8 mouse cellular contexts compared by ENCODE assay signal in genomic region chr7:139979011-139979719, GRCm38 (mm10). TPM values are rescaled to one million over a fixed set of nuclear protein-coding genes. Genes with fewer than 3 reads are reported as not detected.
DNase-seq lines count a peak whose midpoint lies in the region; ATAC-seq lines count a peak whose summit lies in the region.

No protein-coding gene starts in this region.

- no peak for DNase-seq in frontal cortex, postnatal 10 days (ENCODE audit: low spot score in 2 of 2)
- peak; percentile 50 for DNase-seq in MN1 (ENCODE audit: low spot score)
- DNase-seq in kidney, postnatal 14 days: peak; percentile 13
- DNase-seq in neural tube, embryonic 11.5 days (ENCODE audit: low spot score): no peak
- DNase-seq in urinary bladder, postnatal 14 days (ENCODE audit: low spot score): no peak

- H3K9ac ChIP-seq in forebrain, embryonic 15.5 days (replicated peaks): peak overlapping the region; percentile 66
- H3K9ac ChIP-seq in neural tube, embryonic 11.5 days (ENCODE audit: low read length): no peak overlapping the region

- H3K4me1 ChIP-seq in forebrain, embryonic 15.5 days: peaks cover 12% of the 10 kb centered on the region
- H3K4me1 ChIP-seq in neural tube, embryonic 11.5 days (ENCODE audit: control insufficient read depth, insufficient read depth, low read length): peaks cover 6% of the 10 kb centered on the region; the same call in 1 of the 2 replicates

- 0 out of 2 replicates have a peak, but pooled peaks cover 3% of the 10 kb centered on the region for H3K27me3 ChIP-seq in forebrain, embryonic 15.5 days
- no peaks in the 10 kb centered on the region for H3K27me3 ChIP-seq in neural tube, embryonic 11.5 days (ENCODE audit: control insufficient read depth, insufficient read depth, low read length)

- no peaks in the 10 kb centered on the region for H3K9me3 ChIP-seq in forebrain, embryonic 15.5 days
- no peaks in the 10 kb centered on the region for H3K9me3 ChIP-seq in neural tube, embryonic 11.5 days (ENCODE audit: control insufficient read depth, low read length)

- H3K27ac ChIP-seq in forebrain, embryonic 15.5 days (replicated peaks): no peak overlapping the region
- no peak overlapping the region for H3K27ac ChIP-seq in neural tube, embryonic 11.5 days (ENCODE audit: low read depth, low read length)

- 40% methylated on average over 13 of the region's 13 CpGs for WGBS in forebrain, embryonic 15.5 days
- WGBS in neural tube, embryonic 11.5 days: 53% methylated on average over 13 of the region's 13 CpGs

- H3K4me2 ChIP-seq in forebrain, embryonic 15.5 days (replicated peaks): peak overlapping the region; percentile 91
- peak overlapping the region; percentile 91 for H3K4me2 ChIP-seq in neural tube, embryonic 11.5 days (ENCODE audit: low read depth)

- no peaks in the 10 kb centered on the region for H3K36me3 ChIP-seq in forebrain, embryonic 15.5 days
- no peaks in the 10 kb centered on the region for H3K36me3 ChIP-seq in neural tube, embryonic 11.5 days (ENCODE audit: control insufficient read depth, insufficient read depth, low read length)

- peak overlapping the region; percentile 67 for H3K4me3 ChIP-seq in forebrain, embryonic 15.5 days
- H3K4me3 ChIP-seq in neural tube, embryonic 11.5 days (ENCODE audit: low read depth, low read length): peak overlapping the region; percentile 54

- peak; percentile 44 for ATAC-seq in frontal cortex, adult (ENCODE audit: low TSS enrichment)
- peak; percentile 51 for ATAC-seq in forebrain, embryonic 15.5 days (replicated peaks)
- peak; percentile 60 for ATAC-seq in neural tube, embryonic 11.5 days (ENCODE audit: insufficient read depth, low FRiP score, low TSS enrichment)
- ATAC-seq in erythroid progenitor cell, adult 5-6 weeks (replicated peaks; ENCODE audit: low FRiP score, poor library complexity, severe bottlenecking): no peak

RNA-seq across cellular contexts. Expression of gene 6430531B16Rik, which starts 0.6 kb away (rescaled TPM):
- 0.64 and 0.99 TPM in 2 replicates for polyA plus RNA-seq in forebrain, embryonic 15.5 days (2015; fragmentation: Nextera tagmentation; extraction: Ambion mirVana)
- polyA plus RNA-seq in neural tube, embryonic 11.5 days (2014; fragmentation: Nextera tagmentation; extraction: Ambion mirVana): 0.51 TPM in 1 of 2 replicates, not detected in the other
- not detected in 2 replicates for total RNA-seq in erythroid progenitor cell, adult 5-6 weeks (2015; ENCODE audit: low replicate concordance)
- total RNA-seq in erythroid progenitor cell, adult 5-6 weeks (2017; ENCODE audit: low replicate concordance): not detected in 2 replicates

RNA-seq across cellular contexts. Expression of gene Adam8, which starts 13.2 kb away (rescaled TPM):
- 3.1 and 3.9 TPM in 2 replicates for polyA plus RNA-seq in forebrain, embryonic 15.5 days (2015; fragmentation: Nextera tagmentation; extraction: Ambion mirVana)
- polyA plus RNA-seq in neural tube, embryonic 11.5 days (2014; fragmentation: Nextera tagmentation; extraction: Ambion mirVana): 2.0 and 3.0 TPM in 2 replicates
- 9.2 and 9.4 TPM in 2 replicates for total RNA-seq in erythroid progenitor cell, adult 5-6 weeks (2015; ENCODE audit: low replicate concordance)
- 3.3 and 5.2 TPM in 2 replicates for total RNA-seq in erythroid progenitor cell, adult 5-6 weeks (2017; ENCODE audit: low replicate concordance)

RNA-seq across cellular contexts. Expression of gene Utf1, which starts 35.6 kb away (rescaled TPM):
- not detected in 2 replicates for polyA plus RNA-seq in forebrain, embryonic 15.5 days (2015; fragmentation: Nextera tagmentation; extraction: Ambion mirVana)
- polyA plus RNA-seq in neural tube, embryonic 11.5 days (2014; fragmentation: Nextera tagmentation; extraction: Ambion mirVana): not detected in 2 replicates
- total RNA-seq in erythroid progenitor cell, adult 5-6 weeks (2015; ENCODE audit: low replicate concordance): not detected in 2 replicates
- not detected in 2 replicates for total RNA-seq in erythroid progenitor cell, adult 5-6 weeks (2017; ENCODE audit: low replicate concordance)

RNA-seq across cellular contexts. Expression of gene Zfp511, which starts 57.0 kb away (rescaled TPM):
- 55.8 and 56.6 TPM in 2 replicates for polyA plus RNA-seq in forebrain, embryonic 15.5 days (2015; fragmentation: Nextera tagmentation; extraction: Ambion mirVana)
- 39.6 and 47.7 TPM in 2 replicates for polyA plus RNA-seq in neural tube, embryonic 11.5 days (2014; fragmentation: Nextera tagmentation; extraction: Ambion mirVana)
- 12.6 and 33.1 TPM in 2 replicates for total RNA-seq in erythroid progenitor cell, adult 5-6 weeks (2015; ENCODE audit: low replicate concordance)
- total RNA-seq in erythroid progenitor cell, adult 5-6 weeks (2017; ENCODE audit: low replicate concordance): 4.0 and 12.8 TPM in 2 replicates

RNA-seq across cellular contexts. Expression of gene Tubgcp2, which starts 57.3 kb away (rescaled TPM):
- polyA plus RNA-seq in forebrain, embryonic 15.5 days (2015; fragmentation: Nextera tagmentation; extraction: Ambion mirVana): 69.0 and 69.2 TPM in 2 replicates
- polyA plus RNA-seq in neural tube, embryonic 11.5 days (2014; fragmentation: Nextera tagmentation; extraction: Ambion mirVana): 73.9 and 83.4 TPM in 2 replicates
- total RNA-seq in erythroid progenitor cell, adult 5-6 weeks (2015; ENCODE audit: low replicate concordance): 18.0 and 24.1 TPM in 2 replicates
- 26.9 and 48.3 TPM in 2 replicates for total RNA-seq in erythroid progenitor cell, adult 5-6 weeks (2017; ENCODE audit: low replicate concordance)

Comparison
In these comparisons a context has a peak if more than half of its experiments do, and no peak if none do; other contexts are left out.
1. DNase-seq: peak in MN1 (single experiment) and kidney, postnatal 14 days (single experiment); none in frontal cortex, postnatal 10 days (0 of 2), neural tube, embryonic 11.5 days (single experiment) and urinary bladder, postnatal 14 days (single experiment).